Mouse (Mus musculus): Measurements from ENCODE around the gene Sgk1. TPM values are rescaled to one million over a fixed set of nuclear protein-coding genes. Genes with fewer than 3 reads are reported as not detected.

Gene Sgk1
- polyA plus RNA-seq, 1 experiment = 40.4 TPM

- 45% methylated on average over 9 of the region's 9 CpGs for WGBS
- Histone ChIP-seq H3K4me1 (ENCODE audit: control insufficient read depth, insufficient read depth, low read length) (peaks cover 22% of the 10 kb centered on the region), H3K27me3 (ENCODE audit: control insufficient read depth, insufficient read depth, low read length) (no peaks in the 10 kb centered on the region), H3K4me3 (replicated peaks; ENCODE audit: insufficient read depth, low read depth, low read length) (no peak overlapping the region), H3K27ac (ENCODE audit: insufficient read depth, low read length) (peak overlapping the region; percentile 69)
- no peak for TF ChIP-seq POLR2A (IDR thresholded peaks at IDR 0.05; ENCODE audit: borderline replicate concordance, insufficient read depth, low read length)
- no peak for TF ChIP-seq CTCF (IDR thresholded peaks at IDR 0.05; ENCODE audit: borderline replicate concordance, insufficient read depth, low read depth, low read length)
- peak; percentile 34 to 45 for DNase-seq
These were observed 41.5 kb downstream of the Sgk1 start for GRCm38 (mm10) chr10:21923495-21923952.

GRCm38 (mm10) chr10:21924051-21924720 is 42.2 kb downstream of the Sgk1 start:
- H3K4me3 ChIP-seq (replicated peaks; ENCODE audit: insufficient read depth, low read depth, low read length) = no peak overlapping the region
- DNase-seq = no peak
- no peak overlapping the region for H3K27ac ChIP-seq (ENCODE audit: insufficient read depth, low read length)
- TF ChIP-seq CTCF (IDR thresholded peaks at IDR 0.05; ENCODE audit: borderline replicate concordance, insufficient read depth, low read depth, low read length) = no peak
- no peak for TF ChIP-seq POLR2A (IDR thresholded peaks at IDR 0.05; ENCODE audit: borderline replicate concordance, insufficient read depth, low read length)
- no peaks in the 10 kb centered on the region for H3K27me3 ChIP-seq (ENCODE audit: control insufficient read depth, insufficient read depth, low read length)
- WGBS = 65% methylated on average over 16 of the region's 16 CpGs
- H3K4me1 ChIP-seq (ENCODE audit: control insufficient read depth, insufficient read depth, low read length) = peaks cover 18% of the 10 kb centered on the region

- H3K27ac ChIP-seq (ENCODE audit: insufficient read depth, low read length) = no peak overlapping the region
- no peak for DNase-seq
- peaks cover 18% of the 10 kb centered on the region for H3K4me1 ChIP-seq (ENCODE audit: control insufficient read depth, insufficient read depth, low read length)
- WGBS = 93% methylated on average over 5 of the region's 5 CpGs
- TF ChIP-seq POLR2A (IDR thresholded peaks at IDR 0.05; ENCODE audit: borderline replicate concordance, insufficient read depth, low read length) (no peak), CTCF (IDR thresholded peaks at IDR 0.05; ENCODE audit: borderline replicate concordance, insufficient read depth, low read depth, low read length) (no peak)
- no peaks in the 10 kb centered on the region for H3K27me3 ChIP-seq (ENCODE audit: control insufficient read depth, insufficient read depth, low read length)
- no peak overlapping the region for H3K4me3 ChIP-seq (replicated peaks; ENCODE audit: insufficient read depth, low read depth, low read length)
These were observed 45.0 kb downstream of the Sgk1 start for GRCm38 (mm10) chr10:21926941-21927340.

GRCm38 (mm10) chr10:21930781-21931380 is 48.9 kb downstream of the Sgk1 start:
- WGBS = 70% methylated on average over 10 of the region's 10 CpGs
- no peak for DNase-seq
- Histone ChIP-seq H3K4me3 (replicated peaks; ENCODE audit: insufficient read depth, low read depth, low read length) (no peak overlapping the region), H3K27me3 (ENCODE audit: control insufficient read depth, insufficient read depth, low read length) (no peaks in the 10 kb centered on the region), H3K27ac (ENCODE audit: insufficient read depth, low read length) (no peak overlapping the region), H3K4me1 (ENCODE audit: control insufficient read depth, insufficient read depth, low read length) (peaks cover 9% of the 10 kb centered on the region; the same call in 1 of the 2 replicates)
- TF ChIP-seq POLR2A (IDR thresholded peaks at IDR 0.05; ENCODE audit: borderline replicate concordance, insufficient read depth, low read length) (no peak), CTCF (IDR thresholded peaks at IDR 0.05; ENCODE audit: borderline replicate concordance, insufficient read depth, low read depth, low read length) (no peak)

- 76% methylated on average over 3 of the region's 3 CpGs for WGBS
- H3K27me3 ChIP-seq (ENCODE audit: control insufficient read depth, insufficient read depth, low read length) = no peaks in the 10 kb centered on the region
- DNase-seq = no peak
- H3K4me3 ChIP-seq (replicated peaks; ENCODE audit: insufficient read depth, low read depth, low read length) = no peak overlapping the region
- no peak for TF ChIP-seq CTCF (IDR thresholded peaks at IDR 0.05; ENCODE audit: borderline replicate concordance, insufficient read depth, low read depth, low read length)
- TF ChIP-seq POLR2A (IDR thresholded peaks at IDR 0.05; ENCODE audit: borderline replicate concordance, insufficient read depth, low read length) = no peak
- H3K27ac ChIP-seq (ENCODE audit: insufficient read depth, low read length) = no peak overlapping the region
- peaks cover 9% of the 10 kb centered on the region; the same call in 1 of the 2 replicates for H3K4me1 ChIP-seq (ENCODE audit: control insufficient read depth, insufficient read depth, low read length)
These were observed 50.8 kb downstream of the Sgk1 start for GRCm38 (mm10) chr10:21932791-21933190.

- peaks cover 9% of the 10 kb centered on the region; the same call in 1 of the 2 replicates for H3K4me1 ChIP-seq (ENCODE audit: control insufficient read depth, insufficient read depth, low read length)
- H3K4me3 ChIP-seq (replicated peaks; ENCODE audit: insufficient read depth, low read depth, low read length) = no peak overlapping the region
- no peak overlapping the region for H3K27ac ChIP-seq (ENCODE audit: insufficient read depth, low read length)
- DNase-seq = no peak
- no peak for TF ChIP-seq POLR2A (IDR thresholded peaks at IDR 0.05; ENCODE audit: borderline replicate concordance, insufficient read depth, low read length)
- 84% methylated on average over 2 of the region's 2 CpGs for WGBS
- no peaks in the 10 kb centered on the region for H3K27me3 ChIP-seq (ENCODE audit: control insufficient read depth, insufficient read depth, low read length)
These were observed 52.8 kb downstream of the Sgk1 start for GRCm38 (mm10) chr10:21934826-21935225.

GRCm38 (mm10) chr10:21936513-21937221 is 54.7 kb downstream of the Sgk1 start:
- WGBS = 31% methylated on average over 12 of the region's 12 CpGs
- H3K4me1 ChIP-seq (ENCODE audit: control insufficient read depth, insufficient read depth, low read length) = peaks cover 14% of the 10 kb centered on the region; the same call in 1 of the 2 replicates
- no peaks in the 10 kb centered on the region for H3K27me3 ChIP-seq (ENCODE audit: control insufficient read depth, insufficient read depth, low read length)
- peak; percentile 66 to 71 for DNase-seq
- TF ChIP-seq POLR2A (IDR thresholded peaks at IDR 0.05; ENCODE audit: borderline replicate concordance, insufficient read depth, low read length) (no peak), CTCF (IDR thresholded peaks at IDR 0.05; ENCODE audit: borderline replicate concordance, insufficient read depth, low read depth, low read length) (no peak)
- H3K27ac ChIP-seq (ENCODE audit: insufficient read depth, low read length) = no peak overlapping the region
- no peak overlapping the region for H3K4me3 ChIP-seq (replicated peaks; ENCODE audit: insufficient read depth, low read depth, low read length)
